16 mouse cellular contexts compared by ENCODE assay signal in genomic region chr5:106082891-106083290, GRCm38 (mm10).
"Had no signal": no experiment of that assay in that cellular context is flagged by ENCODE, and none has a peak within 500 bp of the region (broad histone marks: within the 10 kb centered on the region; RNA-seq: fewer than 3 reads in every experiment).

No protein-coding gene starts in this region.

- H3K27ac ChIP-seq: neural tube, embryonic 13.5 days; neural tube, embryonic 15.5 days; stomach, embryonic 15.5 days; stomach, postnatal 0 days had no signal

- H3K36me3 ChIP-seq: neural tube, embryonic 13.5 days; neural tube, embryonic 15.5 days; stomach, embryonic 15.5 days had no signal

- H3K9me3 ChIP-seq: neural tube, embryonic 15.5 days; stomach, embryonic 15.5 days had no signal

- H3K9ac ChIP-seq: neural tube, embryonic 13.5 days; neural tube, embryonic 15.5 days; stomach, embryonic 15.5 days had no signal

- H3K4me1 ChIP-seq: neural tube, embryonic 13.5 days; neural tube, embryonic 15.5 days; stomach, embryonic 15.5 days had no signal

- H3K4me3 ChIP-seq: neural tube, embryonic 13.5 days; neural tube, embryonic 15.5 days; stomach, embryonic 15.5 days had no signal

- H3K4me2 ChIP-seq: neural tube, embryonic 13.5 days; neural tube, embryonic 15.5 days; stomach, embryonic 15.5 days had no signal

- DNase-seq: retina, postnatal 1 day; right cerebral cortex, adult 18-20 months; right cerebral cortex, postnatal 14 days; right cerebral cortex, postnatal 25 days; right cerebral cortex, postnatal 4 days; spleen, adult 18-20 months; thymus, adult 18-20 months; thymus, adult 2 months; thymus, postnatal 14 days; thymus, postnatal 25 days; thymus, postnatal 36 days; thymus, postnatal 4 days had no signal

- H3K27me3 ChIP-seq: neural tube, embryonic 15.5 days; stomach, embryonic 15.5 days had no signal
